Mouse (Mus musculus): ENCODE measurements at regions not wholly inside any gene's neighbourhood (a gene's known extent, or its start where the extent isn't known, plus 50 kb on each side); places are given as distances from the start of the nearest gene placed in this dataset.

DNA sequence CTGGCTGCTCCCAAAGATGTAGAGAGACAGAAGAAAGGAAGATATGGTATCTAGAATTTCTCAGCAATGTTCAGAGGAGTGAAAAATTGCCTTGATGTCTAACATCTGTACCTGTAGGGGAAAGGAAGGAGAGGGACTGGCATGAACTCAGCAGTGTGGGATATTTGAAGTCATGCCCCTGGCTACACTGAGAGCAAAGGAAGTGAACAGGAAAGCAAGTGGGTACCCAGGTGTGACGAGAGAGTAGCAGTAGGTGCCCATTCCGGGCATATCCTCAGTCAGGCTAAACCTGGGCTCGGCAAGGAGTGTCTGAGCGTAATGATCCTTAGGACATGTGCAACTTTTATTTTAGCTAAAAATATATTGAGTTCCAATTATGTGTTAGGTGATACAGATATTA, 203.4 kb upstream of the Satb1 start:
- in situ Hi-C loops (cut with MseI, MboI), result no loop called here

DNA sequence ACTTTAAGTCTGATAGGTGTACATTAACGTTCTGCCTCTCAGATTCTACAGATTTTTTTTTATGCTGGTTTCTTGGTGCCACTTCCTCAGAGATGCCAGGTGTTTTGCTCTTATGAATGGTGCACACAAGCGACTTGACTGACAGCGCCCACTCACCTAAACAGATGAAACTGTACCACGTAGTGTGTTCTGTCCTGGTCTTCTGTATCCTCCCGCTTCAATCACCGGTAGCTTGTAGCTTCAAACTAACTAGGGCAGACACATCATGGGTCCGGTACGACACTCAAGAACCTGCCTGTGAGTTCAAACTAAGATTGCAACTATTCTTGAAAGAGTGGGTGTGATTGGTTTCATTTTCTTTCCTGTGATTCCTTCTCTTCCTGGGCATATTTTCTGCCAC, 198.0 kb upstream of the Satb1 start:
- in situ Hi-C loops (cut with MseI, MboI), result no loop called here

- in situ Hi-C loops (cut with MseI, MboI), result loop anchor here in 1 of 2 experiments (25.0 kb wide), 1 partner anchor 475 kb away; no protein-coding TSS in a partner anchor
Observed at GRCm38 (mm10) chr17:51986920-51987319, 153.8 kb upstream of the Satb1 start.

GRCm38 (mm10) chr17:51986212-51986611, 153.1 kb upstream of the Satb1 start:
- in situ Hi-C loops (cut with MseI, MboI), result loop anchor here in 1 of 2 experiments (25.0 kb wide), 1 partner anchor 476 kb away; no protein-coding TSS in a partner anchor

GRCm38 (mm10) chr17:51979126-51979525, 146.0 kb upstream of the Satb1 start:
- in situ Hi-C loops (cut with MseI, MboI), result loop anchor here in 1 of 2 experiments (25.0 kb wide), 1 partner anchor 483 kb away; no protein-coding TSS in a partner anchor

DNA sequence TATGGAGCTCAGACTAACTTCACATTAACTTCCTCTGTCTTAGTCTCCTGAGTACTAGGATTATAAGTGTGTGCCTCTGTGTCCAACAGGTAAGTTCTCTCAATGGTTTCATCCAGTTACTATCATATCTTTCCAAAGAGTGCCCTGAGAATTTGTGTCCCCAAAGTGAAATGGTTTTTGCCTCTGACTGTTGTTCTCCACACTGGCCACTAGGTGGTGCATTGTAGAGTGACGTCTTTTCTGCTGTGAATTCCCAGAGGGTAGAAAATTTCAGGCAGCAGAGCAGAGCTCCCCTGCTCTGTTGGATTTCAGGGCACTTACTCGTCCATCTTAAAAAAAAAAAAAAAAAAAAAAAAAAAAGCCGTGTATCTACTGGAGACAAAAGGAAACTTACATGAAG, 138.4 kb upstream of the Satb1 start:
- in situ Hi-C loops (cut with MseI, MboI), result no loop called here

GRCm38 (mm10) chr17:51966573-51967284, 133.6 kb upstream of the Satb1 start:
- in situ Hi-C loops (cut with MseI, MboI), result no loop called here

- in situ Hi-C loops (cut with MseI, MboI), result no loop called here
Observed at GRCm38 (mm10) chr17:51962529-51963110, 129.5 kb upstream of the Satb1 start.

- in situ Hi-C loops (cut with MseI, MboI), result no loop called here
Observed at GRCm38 (mm10) chr17:51961337-51961736, 128.2 kb upstream of the Satb1 start.

DNA sequence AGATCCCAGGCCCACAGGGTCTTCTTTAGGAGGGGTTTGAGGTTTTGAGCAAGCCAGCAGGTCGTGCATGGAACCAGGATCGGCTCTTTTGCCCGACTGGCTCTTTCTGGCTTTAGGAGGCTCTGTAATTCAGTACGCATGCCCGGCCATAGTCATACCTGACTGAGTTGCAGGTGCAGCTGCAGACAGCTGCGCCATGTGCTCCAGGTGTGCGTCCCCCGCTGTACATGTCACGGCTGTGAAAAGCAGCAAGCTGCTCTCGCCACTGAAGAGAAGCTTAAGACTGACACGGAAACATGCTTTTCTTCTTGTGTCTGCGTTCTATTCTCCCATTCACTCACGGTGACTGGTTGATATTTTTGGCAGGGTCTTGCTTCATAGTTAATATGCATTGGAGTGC, 123.2 kb upstream of the Satb1 start:
- in situ Hi-C loops (cut with MseI, MboI), result no loop called here

GRCm38 (mm10) chr17:51937707-51938106, 104.6 kb upstream of the Satb1 start:
- in situ Hi-C loops (cut with MseI, MboI), result no loop called here

DNA sequence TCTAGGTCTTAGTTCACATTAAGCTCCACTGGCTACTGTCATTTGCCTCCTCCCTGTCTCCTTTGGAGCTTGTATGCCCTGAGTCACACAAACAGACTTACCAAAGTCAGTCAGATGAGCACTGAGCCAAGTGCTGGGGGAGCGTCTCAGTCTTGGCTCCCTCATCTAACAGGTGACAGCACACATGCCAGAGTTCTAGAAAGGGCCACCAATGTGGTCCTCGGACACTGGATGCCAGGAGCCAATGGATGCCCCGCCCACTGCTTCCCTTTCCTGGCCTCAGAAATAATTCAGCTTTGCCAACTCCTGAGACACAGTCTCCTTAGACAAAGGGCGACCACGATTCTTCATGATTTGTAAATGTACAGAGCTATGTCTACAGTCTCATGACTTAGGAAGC, 103.0 kb upstream of the Satb1 start:
- in situ Hi-C loops (cut with MseI, MboI), result no loop called here

DNA sequence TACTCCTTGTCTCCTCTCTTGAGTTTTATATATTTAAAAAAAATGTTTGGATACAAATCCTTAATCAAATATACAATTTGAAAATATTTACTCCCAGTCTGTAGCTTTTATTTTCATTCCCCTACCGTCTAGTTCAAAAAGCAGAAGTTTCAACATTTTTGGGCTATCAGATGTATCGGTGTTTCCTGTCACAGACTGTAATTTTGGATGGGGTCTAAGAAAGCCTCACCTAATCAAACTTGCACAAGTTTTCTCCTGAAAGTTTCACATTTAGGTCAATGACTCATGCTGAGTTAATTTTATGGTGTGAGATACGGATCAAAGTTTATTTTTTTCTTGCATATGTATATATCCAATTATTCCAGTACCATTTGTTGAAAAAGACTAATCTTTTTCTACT, 93.3 kb upstream of the Satb1 start:
- in situ Hi-C loops (cut with MseI, MboI), result no loop called here

- in situ Hi-C loops (cut with MseI, MboI), result no loop called here
Observed at GRCm38 (mm10) chr17:51907031-51907430, 73.9 kb upstream of the Satb1 start.

DNA sequence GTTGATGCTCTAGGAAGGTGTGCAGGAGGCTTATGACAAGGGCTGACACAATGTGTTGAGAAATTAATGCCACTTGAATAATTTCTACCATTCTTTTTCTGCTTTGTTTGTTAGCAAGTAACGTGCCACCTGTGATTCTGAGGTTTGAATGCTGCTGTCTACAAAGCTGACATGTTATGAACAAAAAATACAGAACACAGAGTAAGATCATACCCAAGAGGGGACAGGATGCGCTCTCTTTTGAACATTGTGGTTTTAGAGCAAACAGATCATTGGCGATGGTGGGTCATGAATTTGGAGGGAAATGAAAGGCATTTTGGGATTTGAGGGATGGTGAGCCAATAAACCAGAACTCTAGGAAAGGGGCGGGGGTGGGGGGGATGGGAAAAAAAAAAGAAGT, 73.3 kb upstream of the Satb1 start:
- in situ Hi-C loops (cut with MseI, MboI), result no loop called here

- in situ Hi-C loops (cut with MseI, MboI), result no loop called here
Observed at GRCm38 (mm10) chr17:51903885-51904284, 70.8 kb upstream of the Satb1 start.

DNA sequence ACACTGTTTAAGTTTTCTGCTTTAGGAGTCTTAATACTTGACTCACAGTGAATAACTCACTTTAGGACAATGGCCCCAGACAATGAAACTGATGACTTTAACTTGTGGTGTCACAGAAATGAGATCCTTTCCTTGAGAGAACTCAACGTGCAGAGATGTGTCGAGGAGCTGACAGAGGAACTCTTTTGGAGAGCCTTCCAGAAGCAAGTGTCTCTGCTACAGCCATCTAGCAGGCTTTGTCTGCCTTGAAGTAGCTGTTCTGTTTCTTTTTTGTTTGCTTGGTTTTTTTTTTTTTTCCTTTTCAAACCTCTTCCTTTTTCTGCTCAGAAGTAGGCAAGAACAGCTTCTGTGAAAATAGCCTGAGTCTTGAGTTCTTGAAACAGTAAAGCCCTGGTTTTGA, 66.3 kb upstream of the Satb1 start:
- in situ Hi-C loops (cut with MseI, MboI), result no loop called here

DNA sequence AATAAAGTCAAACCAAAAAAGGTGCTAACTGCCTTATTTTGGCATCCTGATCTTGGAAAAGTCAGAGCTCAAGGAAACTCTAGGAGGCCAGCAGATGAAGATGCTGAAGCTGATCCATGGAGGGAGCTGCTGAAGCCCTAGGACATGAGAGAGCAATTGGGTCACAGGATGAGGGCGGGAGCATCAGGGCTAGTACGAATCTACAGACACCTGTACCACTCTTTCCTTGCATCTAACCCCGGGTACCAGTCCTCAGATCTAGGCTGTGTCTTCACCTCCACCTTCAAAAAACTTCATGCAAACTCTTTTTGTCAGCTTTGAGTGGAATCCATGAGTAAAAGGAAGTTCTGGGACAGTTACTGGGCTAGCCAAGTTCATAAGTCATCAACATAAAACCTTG, 63.1 kb upstream of the Satb1 start:
- in situ Hi-C loops (cut with MseI, MboI), result no loop called here

- in situ Hi-C loops (cut with MseI, MboI), result no loop called here
Observed at GRCm38 (mm10) chr17:51894278-51894677, 61.2 kb upstream of the Satb1 start.

DNA sequence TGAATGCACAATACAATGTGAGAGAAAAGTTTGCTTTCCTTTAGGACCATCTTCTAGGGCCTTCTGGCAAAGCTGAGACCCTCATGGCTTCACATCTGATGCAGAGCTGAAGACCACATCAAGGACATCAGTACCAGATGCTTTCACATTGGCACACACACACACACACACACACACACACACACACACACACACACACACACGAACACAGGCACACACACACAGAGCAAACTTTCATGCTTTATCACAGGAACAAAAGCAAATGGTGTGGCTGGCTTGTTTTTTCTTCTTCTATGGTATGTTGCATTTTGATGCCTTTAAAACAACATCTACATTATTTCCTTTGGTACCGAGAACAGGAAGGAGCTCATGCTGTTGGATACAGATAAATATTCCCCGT, 59.8 kb upstream of the Satb1 start:
- in situ Hi-C loops (cut with MseI, MboI), result no loop called here

- in situ Hi-C loops (cut with MseI, MboI), result no loop called here
Observed at GRCm38 (mm10) chr17:51892159-51892558, 59.1 kb upstream of the Satb1 start.
